ENCODE assay signal across 10 mouse cellular contexts in the genomic region with DNA sequence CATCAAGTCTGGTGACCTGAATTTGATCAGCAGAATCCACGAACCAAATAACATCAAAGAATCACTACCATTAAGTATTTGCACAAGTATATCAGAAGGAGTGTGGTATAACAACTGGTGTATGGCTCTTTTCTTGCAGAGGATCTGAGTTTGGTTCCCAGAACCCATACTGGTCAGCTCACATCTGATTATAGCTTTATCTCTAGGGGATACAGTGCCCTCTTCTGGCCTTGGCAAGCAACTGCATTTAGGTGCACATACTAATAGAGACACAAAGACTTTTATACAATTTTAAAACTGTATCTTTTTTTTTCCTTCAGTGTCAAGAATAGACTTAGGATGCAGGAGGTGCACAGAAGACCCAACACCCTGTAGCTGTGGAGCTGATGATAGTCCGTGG. TPM values are rescaled to one million over a fixed set of nuclear protein-coding genes. Genes with fewer than 3 reads are reported as not detected.
DNase-seq lines count a peak whose midpoint lies in the region; ATAC-seq and TF ChIP-seq lines count a peak whose summit lies in the region.
"Had no signal": no experiment of that assay in that cellular context is flagged by ENCODE, and none has a peak within 500 bp of the region (broad histone marks: within the 10 kb centered on the region; RNA-seq: fewer than 3 reads in every experiment).

No protein-coding gene starts in this region.

- H3K9me3 ChIP-seq in lung, embryonic 14.5 days (ENCODE audit: low read depth, low read length): no peaks in the 10 kb centered on the region

- H3K4me1 ChIP-seq in lung, embryonic 14.5 days (ENCODE audit: insufficient read depth): peaks cover 5% of the 10 kb centered on the region; the same call in 1 of the 2 replicates

- H3K27ac ChIP-seq in gastrocnemius, adult 2 months: no peak overlapping the region
- no peak overlapping the region for H3K27ac ChIP-seq in lung, embryonic 14.5 days (ENCODE audit: low read depth)

- no peak for TF ChIP-seq POLR2A in myocyte (IDR thresholded peaks at IDR 0.05; ENCODE audit: insufficient read length, low read depth)

- intact Hi-C loops in gastrocnemius, adult 2 months (cut with DNase I): loop anchor here (5.0 to 10.0 kb wide), 2 partner anchors 91 to 457 kb away; partner anchors contain the start of gene Mterf1b
- intact Hi-C loops in gastrocnemius, postnatal 14 days (cut with DNase I; ENCODE audit: low total_unique reads): no loop called here

- H3K9ac ChIP-seq in lung, embryonic 14.5 days: no peak overlapping the region

- ATAC-seq in lung, embryonic 14.5 days (ENCODE audit: insufficient read depth): no peak

- WGBS in lung, embryonic 14.5 days: 91% methylated on average over 2 of the region's 2 CpGs

- peak; percentile 44; the same call in 1 of the 2 replicates for TF ChIP-seq CTCF in gastrocnemius, adult 2 months (IDR thresholded peaks at IDR 0.05)
- TF ChIP-seq CTCF in lung, embryonic 14.5 days (IDR thresholded peaks at IDR 0.05; ENCODE audit: low read depth): peak; percentile 32; the same call in 1 of the 2 replicates

- peaks cover 62% of the 10 kb centered on the region for H3K79me2 ChIP-seq in myocyte (ENCODE audit: control insufficient read depth, insufficient read depth)

- H3ac ChIP-seq in myocyte (ENCODE audit: control insufficient read depth, insufficient read length): no peak overlapping the region

- no peak overlapping the region for H3K4me3 ChIP-seq in gastrocnemius, adult 2 months
- no peak overlapping the region for H3K4me3 ChIP-seq in lung, embryonic 14.5 days (ENCODE audit: low read depth, low read length)
- H3K4me3 ChIP-seq in myocyte: no peak overlapping the region

- H3K27me3 ChIP-seq in lung, embryonic 14.5 days (ENCODE audit: insufficient read depth, low read length): no peaks in the 10 kb centered on the region
- H3K27me3 ChIP-seq in myocyte (ENCODE audit: control insufficient read depth, insufficient read depth, insufficient read length): no peaks in the 10 kb centered on the region

- H3K4me2 ChIP-seq in lung, embryonic 14.5 days: no peak overlapping the region
- H3K4me2 ChIP-seq in myocyte (ENCODE audit: low read depth): peak overlapping the region; percentile 61

- peaks cover 40% of the 10 kb centered on the region for H3K36me3 ChIP-seq in lung, embryonic 14.5 days (ENCODE audit: insufficient read depth)
- H3K36me3 ChIP-seq in myocyte (ENCODE audit: control insufficient read depth, insufficient read depth): peaks cover 35% of the 10 kb centered on the region

- DNase-seq in gastrocnemius, adult 2 months: no peak
- DNase-seq in gastrocnemius, postnatal 14 days: no peak
- no peak for DNase-seq in lung, embryonic 14.5 days
- no peak for DNase-seq in lung, postnatal 36 days
- DNase-seq in R1 (ENCODE audit: low read depth, low spot score) (peak; percentile 67), MN1 (ENCODE audit: low spot score) (no peak)
- DNase-seq in testis, postnatal 14 days (ENCODE audit: low spot score): no peak
- DNase-seq: cerebellum, postnatal 14 days; kidney, postnatal 25 days had no signal

TF ChIP-seq in myocyte, 11 proteins besides CTCF, POLR2A, EP300 and RAD21:
- TF ChIP-seq TCF12 (IDR thresholded peaks at IDR 0.05; ENCODE audit: insufficient read depth, poor library complexity, severe bottlenecking) (no peak), MYOD1 (IDR thresholded peaks at IDR 0.05; ENCODE audit: control insufficient read depth in 1 of 3, insufficient read length in 2 of 3, low read depth in 2 of 3) (no peak), USF1 (IDR thresholded peaks at IDR 0.05; ENCODE audit: low read depth) (no peak), CEBPB (IDR thresholded peaks at IDR 0.05; ENCODE audit: insufficient read depth, poor library complexity, severe bottlenecking) (no peak), MAX (IDR thresholded peaks at IDR 0.05; ENCODE audit: low read depth) (no peak), E2F4 (IDR thresholded peaks at IDR 0.05; ENCODE audit: insufficient read depth) (no peak), SRF (IDR thresholded peaks at IDR 0.05; ENCODE audit: control insufficient read depth, insufficient read length, low read depth) (no peak), MYOG (IDR thresholded peaks at IDR 0.05; ENCODE audit: control insufficient read depth in 1 of 3, insufficient read depth in 1 of 3, insufficient read length in 2 of 3, low read depth in 2 of 3) (no peak), TCF3 (IDR thresholded peaks at IDR 0.05; ENCODE audit: insufficient read length, low read depth) (no peak), POLR2AphosphoS2 (IDR thresholded peaks at IDR 0.05; ENCODE audit: insufficient read length, low read depth) (no peak), REST (IDR thresholded peaks at IDR 0.05; ENCODE audit: insufficient read depth, insufficient read length) (no peak)
TF ChIP-seq in myocyte: peak in this region for 0.

RNA-seq across cellular contexts. Expression of gene Cyp51, which starts 2.8 kb away (rescaled TPM):
- total RNA-seq in gastrocnemius, adult 2 months (2021): 1 to 10 TPM; 1.8 to 3.9 TPM
- total RNA-seq in gastrocnemius, postnatal 14 days (2021): 1 to 10 TPM; 1.9 to 4.7 TPM
- polyA plus RNA-seq in lung, embryonic 14.5 days (2014; fragmentation: Nextera tagmentation; extraction: Ambion mirVana): 65.5 and 69.3 TPM in 2 replicates
- polyA plus RNA-seq in myocyte (2012; fragmentation: generic; extraction: Trizol): 108 TPM
